Mouse (Mus musculus): ENCODE data around the gene Zfp827.

Zfp827 gene

GRCm38 (mm10) chr8:79067812-79068630, 39.8 kb downstream of the Zfp827 start:
- DNase-seq, result no peak

GRCm38 (mm10) chr8:79073311-79073710, 45.1 kb downstream of the Zfp827 start:
- DNase-seq, result no peak

- DNase-seq, result no peak
Measured at GRCm38 (mm10) chr8:79074986-79075385, 46.7 kb downstream of the Zfp827 start.

- no peak for DNase-seq
Measured at GRCm38 (mm10) chr8:79077256-79077655, 49.0 kb downstream of the Zfp827 start.

GRCm38 (mm10) chr8:79078556-79079195, 50.4 kb downstream of the Zfp827 start:
- no peak for DNase-seq

GRCm38 (mm10) chr8:79079196-79079561, 50.9 kb downstream of the Zfp827 start:
- peak; percentile 34 for DNase-seq

GRCm38 (mm10) chr8:79080096-79080739, 52.0 kb downstream of the Zfp827 start:
- no peak for DNase-seq

GRCm38 (mm10) chr8:79081333-79081732, 53.1 kb downstream of the Zfp827 start:
- DNase-seq, result no peak

GRCm38 (mm10) chr8:79081955-79082354, 53.7 kb downstream of the Zfp827 start:
- DNase-seq, result no peak

- DNase-seq, result no peak
Measured at GRCm38 (mm10) chr8:79083461-79084358, 55.5 kb downstream of the Zfp827 start.

- DNase-seq, result no peak
Measured at GRCm38 (mm10) chr8:79084359-79084820, 56.2 kb downstream of the Zfp827 start.

- no peak for DNase-seq
Measured at GRCm38 (mm10) chr8:79094422-79094821, 66.2 kb downstream of the Zfp827 start.

GRCm38 (mm10) chr8:79095162-79095561, 66.9 kb downstream of the Zfp827 start:
- DNase-seq, result no peak

- no peak for DNase-seq
Measured at GRCm38 (mm10) chr8:79096970-79097369, 68.7 kb downstream of the Zfp827 start.

GRCm38 (mm10) chr8:79102707-79103106, 74.5 kb downstream of the Zfp827 start:
- DNase-seq, result no peak

- no peak for DNase-seq
Measured at GRCm38 (mm10) chr8:79103185-79103878, 75.1 kb downstream of the Zfp827 start.

GRCm38 (mm10) chr8:79103923-79104580, 75.8 kb downstream of the Zfp827 start:
- DNase-seq, result no peak

- DNase-seq, result no peak
Measured at GRCm38 (mm10) chr8:79104634-79105033, 76.4 kb downstream of the Zfp827 start.

- no peak for DNase-seq
Measured at GRCm38 (mm10) chr8:79105186-79105585, 76.9 kb downstream of the Zfp827 start.

GRCm38 (mm10) chr8:79111461-79111860, 83.2 kb downstream of the Zfp827 start:
- DNase-seq, result no peak

- no peak for DNase-seq
Measured at GRCm38 (mm10) chr8:79112480-79112879, 84.2 kb downstream of the Zfp827 start.
